Comparison of ENCODE assay signal across 15 mouse cellular contexts in the genomic region with DNA sequence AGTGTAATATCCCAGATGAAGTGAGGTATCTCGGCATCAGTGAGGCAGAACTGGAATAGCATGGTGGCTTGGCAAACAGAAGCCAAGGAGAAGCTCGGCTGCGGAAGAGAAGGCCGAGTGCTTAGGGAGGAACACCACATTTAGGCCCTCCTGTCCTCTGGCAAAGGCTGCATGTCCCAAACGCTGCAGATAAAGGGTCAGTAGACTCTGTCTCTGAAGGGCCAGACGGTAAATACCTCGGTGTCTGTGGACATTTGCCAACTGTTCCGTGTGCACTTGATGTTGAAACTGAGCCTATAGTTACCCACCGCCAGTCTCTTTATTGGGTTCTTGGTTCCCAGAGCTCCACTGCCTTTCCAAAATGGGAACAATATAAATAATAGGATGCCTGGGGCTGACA. TPM values are rescaled to one million over a fixed set of nuclear protein-coding genes. Genes with fewer than 3 reads are reported as not detected.
DNase-seq lines count a peak whose midpoint lies in the region; ATAC-seq and TF ChIP-seq lines count a peak whose summit lies in the region.
"Had no signal": no experiment of that assay in that cellular context is flagged by ENCODE, and none has a peak within 500 bp of the region (broad histone marks: within the 10 kb centered on the region; RNA-seq: fewer than 3 reads in every experiment).

No protein-coding gene starts in this region.

- no peak overlapping the region for H3K9ac ChIP-seq in kidney, embryonic 15.5 days
- H3K9ac ChIP-seq in midbrain, postnatal 0 days (replicated peaks; ENCODE audit: low read length, poor library complexity, severe bottlenecking) = no peak overlapping the region
- H3K9ac ChIP-seq in midbrain, embryonic 16.5 days (ENCODE audit: low read depth, low read length) = no peak overlapping the region
- H3K9ac ChIP-seq in limb, embryonic 15.5 days = no peak overlapping the region
- H3K9ac ChIP-seq: liver, embryonic 15.5 days; neural tube, embryonic 12.5 days had no signal

- no peak for ATAC-seq in kidney, embryonic 15.5 days (replicated peaks; ENCODE audit: low FRiP score)
- ATAC-seq in midbrain, postnatal 0 days (ENCODE audit: low FRiP score) = no peak
- no peak for ATAC-seq in midbrain, embryonic 16.5 days
- ATAC-seq in limb, embryonic 15.5 days (ENCODE audit: insufficient number of reproducible peaks, low FRiP score, low TSS enrichment, low read depth) = no peak
- ATAC-seq: forebrain, embryonic 16.5 days had no signal

- no peaks in the 10 kb centered on the region for H3K9me3 ChIP-seq in kidney, embryonic 15.5 days (replicated peaks)
- H3K9me3 ChIP-seq in midbrain, postnatal 0 days (ENCODE audit: low read length) = no peaks in the 10 kb centered on the region
- H3K9me3 ChIP-seq in midbrain, embryonic 16.5 days (replicated peaks; ENCODE audit: control insufficient read depth, low read length, poor library complexity, severe bottlenecking) = no peaks in the 10 kb centered on the region
- H3K9me3 ChIP-seq in heart, embryonic 10.5 days = no peaks in the 10 kb centered on the region
- no peaks in the 10 kb centered on the region for H3K9me3 ChIP-seq in limb, embryonic 15.5 days
- H3K9me3 ChIP-seq: liver, embryonic 15.5 days; megakaryocyte, embryonic 14.5 days; neural tube, embryonic 12.5 days had no signal

- peaks cover 9% of the 10 kb centered on the region for H3K36me3 ChIP-seq in kidney, embryonic 15.5 days
- H3K36me3 ChIP-seq in midbrain, postnatal 0 days (ENCODE audit: insufficient read depth, low read length) = no peaks in the 10 kb centered on the region
- no peaks in the 10 kb centered on the region for H3K36me3 ChIP-seq in midbrain, embryonic 16.5 days (ENCODE audit: control insufficient read depth, insufficient read depth, low read length)
- peaks cover 10% of the 10 kb centered on the region; the same call in 1 of the 2 replicates for H3K36me3 ChIP-seq in heart, embryonic 10.5 days
- peaks cover 12% of the 10 kb centered on the region for H3K36me3 ChIP-seq in limb, embryonic 15.5 days

- no peak overlapping the region for H3K4me3 ChIP-seq in kidney, embryonic 15.5 days (replicated peaks)
- H3K4me3 ChIP-seq in midbrain, postnatal 0 days (ENCODE audit: low read depth, low read length) = no peak overlapping the region
- no peak overlapping the region for H3K4me3 ChIP-seq in midbrain, embryonic 16.5 days (ENCODE audit: low read depth, low read length)
- no peak overlapping the region for H3K4me3 ChIP-seq in heart, embryonic 10.5 days
- H3K4me3 ChIP-seq in limb, embryonic 15.5 days = no peak overlapping the region
- H3K4me3 ChIP-seq: liver, embryonic 15.5 days; megakaryocyte, embryonic 14.5 days; neural tube, embryonic 12.5 days had no signal

- no peak overlapping the region for H3K4me2 ChIP-seq in kidney, embryonic 15.5 days
- H3K4me2 ChIP-seq in midbrain, postnatal 0 days (ENCODE audit: low read depth, low read length, poor library complexity, severe bottlenecking) = no peak overlapping the region
- H3K4me2 ChIP-seq in midbrain, embryonic 16.5 days (ENCODE audit: low read length) = no peak overlapping the region
- no peak overlapping the region for H3K4me2 ChIP-seq in limb, embryonic 15.5 days
- H3K4me2 ChIP-seq: liver, embryonic 15.5 days; neural tube, embryonic 12.5 days had no signal

- no peak for TF ChIP-seq CTCF in midbrain, postnatal 0 days (IDR thresholded peaks at IDR 0.05)

- H3K27ac ChIP-seq in kidney, embryonic 15.5 days = 0 out of 2 replicates have a peak overlapping the region, but pooled peaks have one; percentile 16
- no peak overlapping the region for H3K27ac ChIP-seq in midbrain, postnatal 0 days (ENCODE audit: low read depth, low read length)
- H3K27ac ChIP-seq in midbrain, embryonic 16.5 days (ENCODE audit: low read length) = no peak overlapping the region
- H3K27ac ChIP-seq in heart, embryonic 10.5 days = peak overlapping the region; percentile 48; the same call in 1 of the 2 replicates
- H3K27ac ChIP-seq in limb, embryonic 15.5 days = peak overlapping the region; percentile 14; the same call in 1 of the 2 replicates
- H3K27ac ChIP-seq: liver, embryonic 15.5 days; neural tube, embryonic 12.5 days had no signal

- H3K27me3 ChIP-seq in kidney, embryonic 15.5 days = no peaks in the 10 kb centered on the region
- no peaks in the 10 kb centered on the region for H3K27me3 ChIP-seq in midbrain, postnatal 0 days (ENCODE audit: insufficient read depth, low read length)
- no peaks in the 10 kb centered on the region for H3K27me3 ChIP-seq in midbrain, embryonic 16.5 days (ENCODE audit: control insufficient read depth, insufficient read depth, low read depth, low read length)
- H3K27me3 ChIP-seq in heart, embryonic 10.5 days (ENCODE audit: insufficient read depth, poor library complexity, severe bottlenecking) = no peaks in the 10 kb centered on the region
- no peaks in the 10 kb centered on the region for H3K27me3 ChIP-seq in limb, embryonic 15.5 days
- H3K27me3 ChIP-seq: liver, embryonic 15.5 days; megakaryocyte, embryonic 14.5 days; neural tube, embryonic 12.5 days had no signal

- peaks cover 10% of the 10 kb centered on the region; the same call in 1 of the 2 replicates for H3K4me1 ChIP-seq in kidney, embryonic 15.5 days
- no peaks in the 10 kb centered on the region for H3K4me1 ChIP-seq in midbrain, postnatal 0 days (ENCODE audit: insufficient read depth, low read length)
- peaks cover 5% of the 10 kb centered on the region for H3K4me1 ChIP-seq in midbrain, embryonic 16.5 days (ENCODE audit: control insufficient read depth, insufficient read depth, low read length)
- H3K4me1 ChIP-seq in heart, embryonic 10.5 days = peaks cover 40% of the 10 kb centered on the region
- peaks cover 24% of the 10 kb centered on the region for H3K4me1 ChIP-seq in limb, embryonic 15.5 days

- 77% methylated on average over 9 of the region's 9 CpGs for WGBS in kidney, embryonic 15.5 days
- WGBS in midbrain, postnatal 0 days = 71% methylated on average over 9 of the region's 9 CpGs
- 75% methylated on average over 9 of the region's 9 CpGs for WGBS in midbrain, embryonic 16.5 days
- 60% methylated on average over 9 of the region's 9 CpGs for WGBS in heart, embryonic 10.5 days
- WGBS in limb, embryonic 15.5 days = 50% methylated on average over 9 of the region's 9 CpGs

- no peak for DNase-seq in kidney, adult 18-20 months
- DNase-seq in midbrain, postnatal 0 days (ENCODE audit: low spot score) = peak; percentile 36
- DNase-seq in heart, embryonic 10.5 days (ENCODE audit: low spot score) = no peak
- DNase-seq in embryo, embryonic 10 days (ENCODE audit: low spot score) = no peak
- DNase-seq: cerebellum, adult 11-12 months; gastrocnemius, postnatal 25 days; right cerebral cortex, adult 18-20 months; thymus, postnatal 14 days had no signal

RNA-seq across cellular contexts. Expression of a gene that starts 48.1 kb away (rescaled TPM):
- polyA plus RNA-seq in kidney, embryonic 15.5 days (2015; fragmentation: Nextera tagmentation; extraction: Ambion mirVana) = 15.8 and 16.1 TPM in 2 replicates
- 38.9 and 40.3 TPM in 2 replicates for total RNA-seq in midbrain, postnatal 0 days (2014; rRNA removed)
- polyA plus RNA-seq in midbrain, postnatal 0 days (2015; fragmentation: Nextera tagmentation; extraction: Ambion mirVana) = 6.8 and 7.2 TPM in 2 replicates
- polyA plus RNA-seq in midbrain, embryonic 16.5 days (2015; fragmentation: Nextera tagmentation; extraction: Ambion mirVana) = 8.8 and 9.9 TPM in 2 replicates
- 12.6 and 21.0 TPM in 2 replicates for polyA plus RNA-seq in heart, embryonic 10.5 days (2016; fragmentation: Nextera tagmentation; extraction: Ambion mirVana)
- 16.5 and 19.5 TPM in 2 replicates for polyA plus RNA-seq in limb, embryonic 15.5 days (2015; fragmentation: Nextera tagmentation; extraction: Ambion mirVana)

Comparison
In these comparisons a context has a peak if more than half of its experiments do, and no peak if none do; other contexts are left out.
1. H3K27ac ChIP-seq: peak in kidney, embryonic 15.5 days (single experiment), heart, embryonic 10.5 days (single experiment) and limb, embryonic 15.5 days (single experiment); none in midbrain, postnatal 0 days (single experiment) and midbrain, embryonic 16.5 days (single experiment).